Mouse (Mus musculus) liver, embryonic 13.5 days (tissue): ENCODE results near the gene Atp6v0e2. TPM values are rescaled to one million over a fixed set of nuclear protein-coding genes. Genes with fewer than 3 reads are reported as not detected.
A peak's percentile ranks its signal among the peaks of the same experiment; 100 is the strongest.
"Not testable (repeated sequence)": the region's sequence is repeated elsewhere in the genome, so short reads cannot be mapped to it uniquely, and the experiment has no call there.

Source experiments
- ATAC-seq: fragments of 200-750 bp; cut with Nextera tagmentation; 2 replicates; pipeline ENCODE4 v1.8.0; 2017; ENCODE audit warnings: low read depth, mild to moderate bottlenecking, moderate number of reproducible peaks, moderate library complexity
- DNase-seq: peaks from one replicate; pipeline ENCODE4 v3.0.0; 2022
- H3K27ac ChIP-seq: fragments of 300-500 bp; sonication (generic); 2 replicates; pipeline ENCODE4 v1.5.1; 2015; ENCODE audit warnings: moderate library complexity, mild to moderate bottlenecking, inconsistent platforms
- H3K27me3 ChIP-seq: fragments of 300-500 bp; sonication (generic); 2 replicates; pipeline ENCODE4 v1.6.1; 2015; ENCODE audit warnings: mild to moderate bottlenecking, inconsistent platforms
- H3K36me3 ChIP-seq: fragments of 300-500 bp; sonication (generic); 2 replicates; pipeline ENCODE4 v1.6.1; 2015; ENCODE audit warnings: mild to moderate bottlenecking, inconsistent platforms
- H3K4me1 ChIP-seq: fragments of 300-500 bp; sonication (generic); replicated peaks from 2 replicates; pipeline ENCODE4 v1.6.1; 2015; ENCODE audit warnings: inconsistent platforms
- H3K4me2 ChIP-seq: fragments of 300-500 bp; sonication (generic); 2 replicates; pipeline ENCODE4 v1.6.1; 2015; ENCODE audit warnings: inconsistent platforms, mild to moderate bottlenecking, moderate library complexity
- H3K4me3 ChIP-seq: fragments of 300-500 bp; sonication (generic); replicated peaks from 2 replicates; pipeline ENCODE4 v1.5.1; 2015; ENCODE audit warnings: mild to moderate bottlenecking, inconsistent platforms
- H3K9ac ChIP-seq: fragments of 300-500 bp; sonication (generic); 2 replicates; pipeline ENCODE4 v1.6.1; 2015; ENCODE audit warnings: mild to moderate bottlenecking, inconsistent platforms
- H3K9me3 ChIP-seq: fragments of 300-500 bp; sonication (generic); replicated peaks from 2 replicates; pipeline ENCODE4 v1.6.1; 2016; ENCODE audit warnings: inconsistent platforms
- WGBS: fragments of 180-500 bp; shearing (Covaris S2); methylation state at CpG from one replicate; pipeline ENCODE4 v1.1.7; 2015; ENCODE audit not compliant: insufficient replicate concordance; 5-methylcytosine and 5-hydroxymethylcytosine counted together
- polyA plus RNA-seq: library from polyadenylated mRNA; unstranded; fragments of >200 nt; fragmentation: Nextera tagmentation; extraction: Ambion mirVana; gene quantifications from 2 replicates; pipeline ENCODE4 v1.2.1, GENCODE M21; 2015

Atp6v0e2 gene
- polyA plus RNA-seq, 1 experiment from 2014 or later: 1.6 TPM

DNA sequence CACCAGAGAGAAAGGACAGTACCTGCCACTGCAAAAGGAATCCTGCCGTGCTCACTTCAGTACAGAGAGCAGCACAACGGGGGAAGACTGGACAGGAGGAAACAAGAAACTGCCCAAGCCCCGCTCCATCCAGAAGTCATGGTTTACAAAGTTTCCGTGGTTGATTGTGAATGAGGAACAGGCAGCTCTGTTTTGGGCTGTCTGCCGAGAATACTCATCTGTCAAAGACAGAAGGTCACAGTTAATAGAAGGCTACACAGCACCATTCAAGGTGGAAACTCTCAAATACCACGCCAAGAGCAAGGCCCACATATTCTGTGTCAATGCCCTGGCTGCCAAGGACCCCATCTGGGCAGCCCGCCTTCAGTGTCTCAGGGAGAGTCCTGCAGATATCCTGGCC is 25.6 kb upstream of the Atp6v0e2 start:
- Histone ChIP-seq H3K9me3 (no peaks in the 10 kb centered on the region), H3K9ac (no peak overlapping the region), H3K27ac (no peak overlapping the region), H3K36me3 (peaks cover 31% of the 10 kb centered on the region), H3K4me1 (no peaks in the 10 kb centered on the region), H3K27me3 (no peaks in the 10 kb centered on the region), H3K4me3 (no peak overlapping the region), H3K4me2 (no peak overlapping the region)
- no peak for DNase-seq
- whole genome bisulfite sequencing: 43% methylated on average over 7 of the region's 7 CpGs
- ATAC-seq: no peak

- not testable (repeated sequence) for H3K36me3 ChIP-seq, ATAC-seq, DNase-seq, H3K4me2 ChIP-seq, H3K4me3 ChIP-seq, H3K27me3 ChIP-seq, H3K9ac ChIP-seq, H3K4me1 ChIP-seq, H3K27ac ChIP-seq, H3K9me3 ChIP-seq
- 88% methylated on average over 16 of the region's 16 CpGs for WGBS
Observed at GRCm38 (mm10) chr6:48524882-48525281, 12.5 kb upstream of the Atp6v0e2 start.

DNA sequence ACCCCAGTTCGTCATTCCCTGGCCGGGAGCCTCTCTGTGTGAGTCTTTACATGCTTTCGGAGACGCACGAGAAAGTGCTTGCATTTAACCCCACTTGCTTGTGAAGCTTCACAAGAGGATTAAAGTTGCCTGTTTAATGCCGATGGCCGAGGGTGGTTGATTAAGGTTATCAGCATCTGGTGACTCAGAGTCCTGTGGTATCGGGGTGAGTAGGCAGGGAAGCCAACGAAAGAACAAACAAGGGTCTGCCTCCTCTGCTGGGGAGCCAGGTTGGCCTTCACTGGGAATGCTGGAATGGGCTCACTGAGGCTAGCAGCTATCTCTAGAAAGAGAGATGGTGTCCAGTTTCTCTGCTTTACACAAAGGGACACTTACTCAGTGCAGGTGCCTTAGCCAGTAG is 9.5 kb upstream of the Atp6v0e2 start:
- DNase-seq: no peak
- no peak overlapping the region for H3K27ac ChIP-seq
- H3K36me3 ChIP-seq: no peaks in the 10 kb centered on the region
- 74% methylated on average over 9 of the region's 9 CpGs for WGBS
- H3K9me3 ChIP-seq: no peaks in the 10 kb centered on the region
- no peak overlapping the region for H3K9ac ChIP-seq
- no peak for ATAC-seq
- no peak overlapping the region for H3K4me2 ChIP-seq
- H3K27me3 ChIP-seq: no peaks in the 10 kb centered on the region
- no peaks in the 10 kb centered on the region; the same call in 1 of the 2 replicates for H3K4me1 ChIP-seq
- no peak overlapping the region for H3K4me3 ChIP-seq

GRCm38 (mm10) chr6:48529261-48529660 is 8.2 kb upstream of the Atp6v0e2 start:
- Histone ChIP-seq H3K4me1 (no peaks in the 10 kb centered on the region; the same call in 1 of the 2 replicates), H3K4me2 (no peak overlapping the region), H3K9me3 (no peaks in the 10 kb centered on the region), H3K27me3 (no peaks in the 10 kb centered on the region), H3K4me3 (no peak overlapping the region), H3K9ac (no peak overlapping the region), H3K36me3 (no peaks in the 10 kb centered on the region), H3K27ac (no peak overlapping the region)
- 39% methylated on average over 14 of the region's 14 CpGs for WGBS
- ATAC-seq (no peak), DNase-seq (no peak)

- Histone ChIP-seq H3K9ac (no peak overlapping the region), H3K27ac (no peak overlapping the region), H3K36me3 (no peaks in the 10 kb centered on the region), H3K27me3 (no peaks in the 10 kb centered on the region), H3K4me2 (no peak overlapping the region), H3K4me1 (no peaks in the 10 kb centered on the region; the same call in 1 of the 2 replicates), H3K4me3 (no peak overlapping the region), H3K9me3 (no peaks in the 10 kb centered on the region)
- no peak for DNase-seq
- WGBS: 66% methylated on average over 16 of the region's 16 CpGs
- no peak for ATAC-seq
Observed at GRCm38 (mm10) chr6:48529871-48530440, 7.5 kb upstream of the Atp6v0e2 start.

DNA sequence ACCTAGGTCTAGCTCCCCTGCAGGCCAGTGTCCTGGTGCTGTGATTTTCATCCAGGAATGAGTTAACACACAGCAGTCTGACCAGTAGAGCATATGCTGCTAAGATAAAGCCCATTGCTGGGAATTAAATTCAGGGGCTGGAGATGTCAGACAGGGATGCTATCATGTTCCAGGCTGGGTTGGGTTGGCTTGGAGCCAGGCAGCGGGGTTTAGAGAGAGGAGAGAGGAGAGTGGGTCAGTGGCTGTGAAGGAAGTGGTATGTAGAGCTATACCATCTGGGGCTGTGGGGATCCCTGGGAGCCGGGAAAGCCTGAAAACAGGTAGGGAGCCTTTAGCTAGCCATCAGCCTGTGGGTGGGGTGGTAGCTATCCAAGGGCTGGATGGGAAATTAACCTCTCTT is 6.6 kb upstream of the Atp6v0e2 start:
- DNase-seq (no peak), ATAC-seq (no peak)
- Histone ChIP-seq H3K9me3 (no peaks in the 10 kb centered on the region), H3K4me3 (no peak overlapping the region), H3K27me3 (no peaks in the 10 kb centered on the region), H3K36me3 (no peaks in the 10 kb centered on the region), H3K27ac (no peak overlapping the region), H3K4me2 (no peak overlapping the region), H3K9ac (no peak overlapping the region), H3K4me1 (no peaks in the 10 kb centered on the region; the same call in 1 of the 2 replicates)
- 67% methylated on average over 2 of the region's 2 CpGs for WGBS

DNA sequence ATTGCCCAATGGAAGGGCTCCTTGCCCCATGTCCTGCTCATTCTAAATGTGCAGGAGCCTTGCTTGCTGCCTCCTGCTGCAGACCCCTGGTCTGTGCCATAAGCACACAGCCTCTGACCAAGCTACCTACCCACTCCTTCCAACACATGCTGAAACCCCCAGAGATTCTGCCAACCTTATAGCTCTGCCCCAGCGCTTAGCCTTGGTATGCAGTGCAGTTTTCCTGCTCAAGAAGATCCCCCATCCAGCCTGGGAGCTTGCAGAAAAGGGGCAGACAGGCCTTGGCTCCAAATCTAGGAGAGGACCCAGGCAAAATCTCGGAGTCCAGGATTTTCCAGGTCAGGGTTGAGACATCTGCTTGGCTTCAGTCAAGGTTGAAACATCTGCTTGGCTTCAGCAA is 3.9 kb upstream of the Atp6v0e2 start:
- no peaks in the 10 kb centered on the region for H3K9me3 ChIP-seq
- ATAC-seq: no peak
- no peak overlapping the region for H3K27ac ChIP-seq
- H3K36me3 ChIP-seq: no peaks in the 10 kb centered on the region
- H3K4me2 ChIP-seq: no peak overlapping the region
- WGBS: 54% methylated on average over 2 of the region's 2 CpGs
- no peak for DNase-seq
- no peaks in the 10 kb centered on the region for H3K27me3 ChIP-seq
- no peak overlapping the region for H3K9ac ChIP-seq
- no peaks in the 10 kb centered on the region; the same call in none of the 2 replicates for H3K4me1 ChIP-seq
- H3K4me3 ChIP-seq: no peak overlapping the region

DNA sequence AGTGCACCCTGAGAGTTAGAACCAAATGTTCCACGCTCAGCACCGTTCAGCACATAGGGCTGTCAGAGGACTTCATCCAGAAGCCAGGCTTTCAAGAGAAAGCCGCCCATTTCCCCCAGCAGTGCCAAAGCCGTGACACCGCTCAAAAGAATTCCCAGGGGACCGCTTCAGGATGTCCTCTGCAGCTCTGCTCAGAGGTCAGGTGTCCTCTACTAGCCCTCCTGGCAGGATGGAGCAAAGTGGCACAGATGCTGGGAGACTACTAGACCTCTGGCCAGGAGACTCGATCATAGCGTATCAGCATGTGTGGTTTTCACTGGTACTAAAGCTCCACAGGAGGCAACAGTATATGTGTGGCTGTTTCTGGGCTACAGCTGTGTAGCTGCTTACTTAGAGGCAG is 2.5 kb upstream of the Atp6v0e2 start:
- Histone ChIP-seq H3K9ac (no peak overlapping the region), H3K4me3 (no peak overlapping the region), H3K4me2 (no peak overlapping the region), H3K27me3 (no peaks in the 10 kb centered on the region), H3K36me3 (no peaks in the 10 kb centered on the region), H3K9me3 (no peaks in the 10 kb centered on the region), H3K27ac (no peak overlapping the region), H3K4me1 (no peaks in the 10 kb centered on the region; the same call in none of the 2 replicates)
- 65% methylated on average over 8 of the region's 8 CpGs for WGBS
- ATAC-seq (no peak), DNase-seq (no peak)

DNA sequence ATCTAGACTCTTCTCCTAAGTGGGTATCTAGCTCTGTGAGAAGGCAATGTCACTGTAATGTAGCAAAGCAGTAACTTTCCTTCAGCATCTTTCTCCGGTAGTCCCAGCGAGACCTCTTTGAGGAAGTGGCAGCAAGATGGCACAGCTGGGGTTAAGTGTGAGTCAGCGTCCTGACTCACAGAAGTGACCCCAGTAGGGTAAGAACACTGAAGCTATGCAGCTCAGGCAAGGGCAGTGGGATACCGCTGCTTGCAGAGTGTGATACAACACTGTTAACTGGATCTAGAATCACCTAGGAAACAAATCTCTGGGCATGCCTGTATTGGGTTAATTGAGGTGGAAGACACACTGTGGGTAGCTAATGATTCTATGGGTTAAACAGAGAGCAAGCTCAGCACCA is 1.3 kb upstream of the Atp6v0e2 start:
- no peak overlapping the region for H3K4me2 ChIP-seq
- no peaks in the 10 kb centered on the region; the same call in 1 of the 2 replicates for H3K4me1 ChIP-seq
- no peak overlapping the region for H3K4me3 ChIP-seq
- H3K9ac ChIP-seq: no peak overlapping the region
- DNase-seq (no peak), ATAC-seq (no peak)
- WGBS: 27% methylated on average over 4 of the region's 4 CpGs
- no peaks in the 10 kb centered on the region for H3K36me3 ChIP-seq
- H3K27ac ChIP-seq: no peak overlapping the region
- no peaks in the 10 kb centered on the region for H3K27me3 ChIP-seq
- H3K9me3 ChIP-seq: no peaks in the 10 kb centered on the region

- H3K4me3 ChIP-seq: no peak overlapping the region
- peak; percentile 35 for DNase-seq
- 46% methylated on average over 5 of the region's 5 CpGs for WGBS
- no peak for ATAC-seq
- no peak overlapping the region for H3K27ac ChIP-seq
- H3K9ac ChIP-seq: no peak overlapping the region
- H3K36me3 ChIP-seq: no peaks in the 10 kb centered on the region
- no peaks in the 10 kb centered on the region for H3K9me3 ChIP-seq
- no peak overlapping the region for H3K4me2 ChIP-seq
- H3K27me3 ChIP-seq: no peaks in the 10 kb centered on the region
- no peaks in the 10 kb centered on the region; the same call in 1 of the 2 replicates for H3K4me1 ChIP-seq
Observed at GRCm38 (mm10) chr6:48538841-48539737, 1.7 kb downstream of the Atp6v0e2 start.

DNA sequence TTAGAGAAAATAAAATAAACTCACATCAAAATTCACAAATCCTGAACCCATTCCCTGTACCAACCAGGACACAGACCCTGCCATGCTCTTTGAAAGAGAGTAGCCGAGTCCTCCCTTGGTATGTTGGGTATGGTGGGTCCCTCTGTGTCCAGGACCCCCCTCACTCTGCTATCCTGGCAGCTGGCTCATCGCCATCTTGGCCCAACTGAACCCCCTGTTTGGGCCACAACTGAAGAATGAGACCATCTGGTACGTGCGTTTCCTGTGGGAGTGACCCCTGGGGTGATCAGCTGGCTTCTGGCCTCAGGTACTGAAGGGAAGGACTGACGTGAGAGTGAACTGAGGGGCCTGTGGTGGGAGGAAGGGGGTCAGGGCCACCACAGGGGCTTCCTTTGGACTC is 2.4 kb downstream of the Atp6v0e2 start:
- Histone ChIP-seq H3K4me2 (no peak overlapping the region), H3K9ac (no peak overlapping the region), H3K27me3 (no peaks in the 10 kb centered on the region), H3K4me3 (no peak overlapping the region), H3K36me3 (no peaks in the 10 kb centered on the region), H3K4me1 (no peaks in the 10 kb centered on the region; the same call in 1 of the 2 replicates), H3K27ac (no peak overlapping the region), H3K9me3 (no peaks in the 10 kb centered on the region)
- ATAC-seq (no peak), DNase-seq (no peak)
- 57% methylated on average over 5 of the region's 5 CpGs for WGBS
